ENCODE assay signal across 23 mouse cellular contexts in genomic region chr13:95836944-95837343, GRCm38 (mm10). TPM values are rescaled to one million over a fixed set of nuclear protein-coding genes. Genes with fewer than 3 reads are reported as not detected.
A peak's percentile ranks its signal among the peaks of the same experiment; 100 is the strongest.
DNase-seq lines count a peak whose midpoint lies in the region; ATAC-seq and TF ChIP-seq lines count a peak whose summit lies in the region.
"Had no signal": no experiment of that assay in that cellular context is flagged by ENCODE, and none has a peak within 500 bp of the region (broad histone marks: within the 10 kb centered on the region; RNA-seq: fewer than 3 reads in every experiment).

No protein-coding gene starts in this region.

- TF ChIP-seq CTCF in kidney, postnatal 0 days (IDR thresholded peaks at IDR 0.05; ENCODE audit: low read depth) = no peak
- no peak for TF ChIP-seq CTCF in intestine, postnatal 0 days (IDR thresholded peaks at IDR 0.05; ENCODE audit: low read depth)

- no peak overlapping the region for H3K4me3 ChIP-seq in kidney, postnatal 0 days (replicated peaks; ENCODE audit: low read depth, low read length)
- H3K4me3 ChIP-seq in intestine, postnatal 0 days (ENCODE audit: low read depth, low read length) = no peak overlapping the region
- H3K4me3 ChIP-seq in stomach, embryonic 16.5 days (replicated peaks; ENCODE audit: low read length) = no peak overlapping the region
- H3K4me3 ChIP-seq: embryonic facial prominence, embryonic 12.5 days; erythroblast, embryonic 14.5 days; forebrain, embryonic 12.5 days; heart, adult 2 months; heart, embryonic 13.5 days; liver, embryonic 13.5 days had no signal

- no peak overlapping the region for H3K4me2 ChIP-seq in kidney, postnatal 0 days (ENCODE audit: low read length)
- no peak overlapping the region for H3K4me2 ChIP-seq in intestine, postnatal 0 days (replicated peaks; ENCODE audit: low read depth)
- H3K4me2 ChIP-seq in stomach, embryonic 16.5 days (ENCODE audit: low read depth, low read length) = no peak overlapping the region
- H3K4me2 ChIP-seq: embryonic facial prominence, embryonic 12.5 days; forebrain, embryonic 12.5 days; heart, embryonic 13.5 days; liver, embryonic 13.5 days; lung, embryonic 14.5 days had no signal

- no peak overlapping the region for H3K27ac ChIP-seq in kidney, postnatal 0 days
- H3K27ac ChIP-seq in intestine, postnatal 0 days (ENCODE audit: low read depth, low read length) = peak overlapping the region; percentile 37
- peak overlapping the region; percentile 32 for H3K27ac ChIP-seq in stomach, embryonic 16.5 days (ENCODE audit: low read length)
- H3K27ac ChIP-seq: embryonic facial prominence, embryonic 12.5 days; forebrain, embryonic 12.5 days; heart, adult 2 months; heart, embryonic 13.5 days; liver, embryonic 13.5 days had no signal

- WGBS in kidney, postnatal 0 days = 41% methylated on average over 3 of the region's 3 CpGs
- WGBS in intestine, postnatal 0 days = 41% methylated on average over 3 of the region's 3 CpGs
- 71% methylated on average over 3 of the region's 3 CpGs for WGBS in stomach, embryonic 16.5 days

- peak; percentile 9 for DNase-seq in kidney, postnatal 0 days (ENCODE audit: low spot score)
- DNase-seq in kidney, postnatal 14 days = no peak
- DNase-seq in CD4-positive helper T cell, adult 2 months (ENCODE audit: low read depth, low spot score) = peak; percentile 9
- no peak for DNase-seq in urinary bladder, postnatal 25 days (ENCODE audit: low spot score)
- no peak for DNase-seq in embryo, embryonic 10 days (ENCODE audit: low spot score)
- DNase-seq: adrenal gland, adult 2 months; B cell, adult 2 months; cerebellum, adult 11-12 months; cerebellum, postnatal 10 days; gastrocnemius, postnatal 36 days; heart, adult 2 months; heart, postnatal 14 days; kidney, postnatal 25 days; liver, embryonic 13.5 days; lung, embryonic 14.5 days; right cerebral cortex, adult 18-20 months; right cerebral cortex, postnatal 4 days had no signal

- no peak overlapping the region for H3K9ac ChIP-seq in kidney, postnatal 0 days (ENCODE audit: low read depth, low read length)
- no peak overlapping the region for H3K9ac ChIP-seq in intestine, postnatal 0 days (ENCODE audit: low read depth, low read length)
- no peak overlapping the region for H3K9ac ChIP-seq in stomach, embryonic 16.5 days (ENCODE audit: low read length)
- H3K9ac ChIP-seq: embryonic facial prominence, embryonic 12.5 days; forebrain, embryonic 12.5 days; heart, embryonic 13.5 days; liver, embryonic 13.5 days; lung, embryonic 14.5 days had no signal

- no peaks in the 10 kb centered on the region for H3K36me3 ChIP-seq in kidney, postnatal 0 days (ENCODE audit: insufficient read depth, low read length)
- H3K36me3 ChIP-seq in intestine, postnatal 0 days (ENCODE audit: control insufficient read depth, insufficient read depth) = peaks cover 6% of the 10 kb centered on the region; the same call in 1 of the 2 replicates
- H3K36me3 ChIP-seq in stomach, embryonic 16.5 days (ENCODE audit: control insufficient read depth, insufficient read depth, low read length) = no peaks in the 10 kb centered on the region
- H3K36me3 ChIP-seq: embryonic facial prominence, embryonic 12.5 days; heart, embryonic 13.5 days; liver, embryonic 13.5 days had no signal

- peak; percentile 54; the same call in 1 of the 2 replicates for ATAC-seq in kidney, postnatal 0 days (replicated peaks; ENCODE audit: low FRiP score, low read depth)
- ATAC-seq in intestine, postnatal 0 days = peak; percentile 97
- peak; percentile 86; the same call in 1 of the 2 replicates for ATAC-seq in stomach, embryonic 16.5 days (ENCODE audit: insufficient read depth, low FRiP score)

- peaks cover 2% of the 10 kb centered on the region; the same call in 1 of the 2 replicates for H3K4me1 ChIP-seq in kidney, postnatal 0 days (replicated peaks; ENCODE audit: insufficient read depth, low read length)
- peaks cover 9% of the 10 kb centered on the region; the same call in 1 of the 2 replicates for H3K4me1 ChIP-seq in intestine, postnatal 0 days (replicated peaks; ENCODE audit: control insufficient read depth, insufficient read depth, low read length)
- no peaks in the 10 kb centered on the region for H3K4me1 ChIP-seq in stomach, embryonic 16.5 days (ENCODE audit: control insufficient read depth, insufficient read depth, low read length)

- H3K27me3 ChIP-seq in kidney, postnatal 0 days (ENCODE audit: insufficient read depth, low read length) = no peaks in the 10 kb centered on the region
- H3K27me3 ChIP-seq in intestine, postnatal 0 days (replicated peaks; ENCODE audit: control insufficient read depth, insufficient read depth, low read length) = no peaks in the 10 kb centered on the region
- H3K27me3 ChIP-seq in stomach, embryonic 16.5 days (ENCODE audit: control insufficient read depth, insufficient read depth, low read length) = no peaks in the 10 kb centered on the region
- H3K27me3 ChIP-seq: embryonic facial prominence, embryonic 12.5 days; forebrain, embryonic 12.5 days; heart, embryonic 13.5 days; liver, embryonic 13.5 days had no signal

- H3K9me3 ChIP-seq in kidney, postnatal 0 days (replicated peaks; ENCODE audit: low read length) = no peaks in the 10 kb centered on the region
- no peaks in the 10 kb centered on the region for H3K9me3 ChIP-seq in intestine, postnatal 0 days (ENCODE audit: control insufficient read depth)
- no peaks in the 10 kb centered on the region for H3K9me3 ChIP-seq in stomach, embryonic 16.5 days (replicated peaks; ENCODE audit: control insufficient read depth, low read length)
- H3K9me3 ChIP-seq: embryonic facial prominence, embryonic 12.5 days; forebrain, embryonic 12.5 days; heart, embryonic 13.5 days; liver, embryonic 13.5 days had no signal

RNA-seq across cellular contexts. Expression of gene Iqgap2, which starts 54.8 kb away (rescaled TPM):
- 9.8 and 11.1 TPM in 2 replicates for polyA plus RNA-seq in kidney, postnatal 0 days (2015; fragmentation: Nextera tagmentation; extraction: Ambion mirVana)
- polyA plus RNA-seq in intestine, postnatal 0 days (2015; fragmentation: Nextera tagmentation; extraction: Ambion mirVana) = 31.5 and 35.9 TPM in 2 replicates
- polyA plus RNA-seq in stomach, embryonic 16.5 days (2015; fragmentation: Nextera tagmentation; extraction: Ambion mirVana) = 16.2 and 18.4 TPM in 2 replicates

Comparison
In these comparisons a context has a peak if more than half of its experiments do, and no peak if none do; other contexts are left out.
1. DNase-seq: peak in kidney, postnatal 0 days (single experiment) and CD4-positive helper T cell, adult 2 months (single experiment); none in kidney, postnatal 14 days (single experiment), urinary bladder, postnatal 25 days (single experiment) and embryo, embryonic 10 days (single experiment).
2. Peak in every context shown above with its lines, with median percentiles within 50 percentile points of each other: ATAC-seq.